Mouse (Mus musculus) C2C12 (cell line): ENCODE measurements around the gene Hist2h2aa2. TPM values are rescaled to one million over a fixed set of nuclear protein-coding genes. Genes with fewer than 3 reads are reported as not detected.
A peak's percentile ranks its signal among the peaks of the same experiment; 100 is the strongest.
"Not testable (repeated sequence)": the region's sequence is repeated elsewhere in the genome, so short reads cannot be mapped to it uniquely, and the experiment has no call there.

Source experiments
- H3K27me3 ChIP-seq: one replicate; pipeline ENCODE4 v1.6.1; 2011; ENCODE audit not compliant: control insufficient read depth, insufficient read depth, insufficient read length
- H3K36me3 ChIP-seq: one replicate; pipeline ENCODE4 v1.6.1; 2011; ENCODE audit not compliant: control insufficient read depth, insufficient read depth
- H3K4me3 ChIP-seq: one replicate; pipeline ENCODE4 v1.5.1; 2011; ENCODE audit warnings: mild to moderate bottlenecking, control low read depth; ENCODE audit not compliant: poor library complexity, insufficient read depth, severe bottlenecking
- H3K79me2 ChIP-seq: one replicate; pipeline ENCODE4 v1.6.1; 2011; ENCODE audit not compliant: control insufficient read depth, insufficient read depth
- H3K79me3 ChIP-seq: one replicate; pipeline ENCODE4 v1.6.1; 2011; ENCODE audit warnings: low read depth, control low read depth
- H3ac ChIP-seq: one replicate; pipeline ENCODE3; 2011; ENCODE audit warnings: low read depth; ENCODE audit not compliant: control insufficient read depth, insufficient read length
- CEBPB ChIP-seq: IDR thresholded peaks from one replicate; pipeline ENCODE4 v1.6.1; 2011; ENCODE audit warnings: low read depth, mild to moderate bottlenecking, control low read depth, moderate library complexity
- CTCF ChIP-seq: IDR thresholded peaks from one replicate; pipeline ENCODE4 v1.5.1; 2011; ENCODE audit not compliant: control insufficient read depth, insufficient read depth, insufficient read length
- FOSL1 ChIP-seq: IDR thresholded peaks from one replicate; pipeline ENCODE4 v1.8.0; 2011; ENCODE audit warnings: mild to moderate bottlenecking, low read length; ENCODE audit not compliant: poor library complexity, insufficient read depth, severe bottlenecking
- MAX ChIP-seq: IDR thresholded peaks from one replicate; pipeline ENCODE4 v1.6.1; 2011; ENCODE audit warnings: mild to moderate bottlenecking, control low read depth
- MYOD1 ChIP-seq: IDR thresholded peaks from one replicate; pipeline ENCODE4 v1.6.1; 2011; ENCODE audit warnings: low read depth; ENCODE audit not compliant: control insufficient read depth, insufficient read length
- MYOG ChIP-seq: IDR thresholded peaks from one replicate; pipeline ENCODE4 v1.6.1; 2011; ENCODE audit not compliant: control insufficient read depth, insufficient read length; ENCODE audit errors: extremely low read depth
- USF1 ChIP-seq: IDR thresholded peaks from one replicate; pipeline ENCODE4 v1.6.1; 2011; ENCODE audit warnings: low read depth, mild to moderate bottlenecking, control low read depth, moderate library complexity
- polyA plus RNA-seq: library from polyadenylated mRNA; unstranded; fragments of >200 nt; fragmentation: generic; extraction: Trizol; gene quantifications from one replicate; pipeline ENCODE4 v1.2.1, GENCODE M21; 2012; ENCODE audit warnings: missing spikeins

The Hist2h2aa2 gene
- polyA plus RNA-seq, 1 experiment, result 20.3 TPM

DNA sequence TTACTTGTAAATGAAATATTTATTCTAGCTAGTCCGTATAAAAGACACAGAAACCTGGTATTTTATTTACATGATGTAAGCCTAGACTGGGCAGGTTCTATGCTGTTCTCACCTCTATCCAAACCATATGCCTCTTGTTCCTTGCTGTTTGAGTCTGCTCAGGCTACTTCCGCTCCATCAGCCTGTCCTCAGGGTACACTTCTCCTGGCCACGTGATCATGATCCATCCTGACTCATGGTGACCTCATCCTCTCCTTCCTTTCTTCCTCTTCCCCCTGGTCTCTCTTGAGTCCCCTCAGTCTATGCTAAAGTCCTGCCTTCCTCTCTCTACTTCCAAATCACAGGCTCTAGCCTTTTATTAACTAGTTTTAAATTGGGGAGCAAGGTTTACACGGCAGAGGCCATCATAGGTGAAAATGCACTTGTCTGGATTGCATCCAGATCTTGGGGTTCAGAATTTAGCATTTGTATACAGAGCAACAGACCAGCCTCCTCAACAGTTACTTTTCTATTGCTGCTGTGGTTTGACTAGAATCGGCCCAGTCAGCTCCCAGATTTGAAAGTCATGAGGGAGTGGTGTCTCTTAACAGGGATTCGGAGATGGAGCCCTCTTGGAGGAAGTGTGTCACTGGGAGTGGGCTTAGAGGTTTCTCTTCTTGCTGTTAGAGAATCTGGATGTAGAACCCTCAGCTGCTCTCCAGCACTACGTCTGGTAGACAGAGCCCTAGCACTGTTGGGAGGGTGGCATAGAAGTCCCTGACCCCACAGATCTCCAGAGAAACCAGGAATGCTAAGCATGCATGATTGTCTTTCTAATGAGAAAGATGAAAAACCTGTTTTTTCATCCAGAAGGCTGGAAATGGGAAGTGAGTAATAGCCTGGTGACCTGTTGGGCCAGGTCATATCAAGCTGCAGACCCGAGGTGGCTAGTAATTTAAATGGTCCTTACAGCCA, 13.1 kb downstream of the Hist2h2aa2 start:
- Histone ChIP-seq H3K79me2 (no peaks in the 10 kb centered on the region), H3K79me3 (no peaks in the 10 kb centered on the region), H3K27me3 (no peaks in the 10 kb centered on the region), H3K36me3 (no peaks in the 10 kb centered on the region), H3ac (peak overlapping the region; percentile 12), H3K4me3 (no peak overlapping the region)
- TF ChIP-seq CTCF (no peak), MAX (peak; percentile 82), MYOD1 (no peak), USF1 (peak; percentile 100), FOSL1 (peak; percentile 79)

GRCm38 (mm10) chr3:96225421-96225820, 14.7 kb downstream of the Hist2h2aa2 start:
- Histone ChIP-seq H3K79me3 (no peaks in the 10 kb centered on the region), H3K4me3 (no peak overlapping the region), H3K27me3 (no peaks in the 10 kb centered on the region), H3K36me3 (no peaks in the 10 kb centered on the region), H3K79me2 (no peaks in the 10 kb centered on the region), H3ac (no peak overlapping the region)
- no peak for TF ChIP-seq MAX
- TF ChIP-seq CTCF, result no peak
- TF ChIP-seq MYOD1, result no peak
- TF ChIP-seq CEBPB, result no peak
- no peak for TF ChIP-seq FOSL1
- TF ChIP-seq USF1, result no peak
- TF ChIP-seq MYOG, result no peak

GRCm38 (mm10) chr3:96222774-96223173, 17.3 kb downstream of the Hist2h2aa2 start:
- Histone ChIP-seq H3K79me2 (no peaks in the 10 kb centered on the region), H3ac (no peak overlapping the region), H3K27me3 (no peaks in the 10 kb centered on the region), H3K4me3 (no peak overlapping the region), H3K79me3 (no peaks in the 10 kb centered on the region), H3K36me3 (no peaks in the 10 kb centered on the region)
- TF ChIP-seq USF1, result no peak
- TF ChIP-seq CEBPB, result no peak
- TF ChIP-seq CTCF, result no peak
- no peak for TF ChIP-seq MYOG
- TF ChIP-seq MAX, result no peak
- no peak for TF ChIP-seq FOSL1
- TF ChIP-seq MYOD1, result no peak

DNA sequence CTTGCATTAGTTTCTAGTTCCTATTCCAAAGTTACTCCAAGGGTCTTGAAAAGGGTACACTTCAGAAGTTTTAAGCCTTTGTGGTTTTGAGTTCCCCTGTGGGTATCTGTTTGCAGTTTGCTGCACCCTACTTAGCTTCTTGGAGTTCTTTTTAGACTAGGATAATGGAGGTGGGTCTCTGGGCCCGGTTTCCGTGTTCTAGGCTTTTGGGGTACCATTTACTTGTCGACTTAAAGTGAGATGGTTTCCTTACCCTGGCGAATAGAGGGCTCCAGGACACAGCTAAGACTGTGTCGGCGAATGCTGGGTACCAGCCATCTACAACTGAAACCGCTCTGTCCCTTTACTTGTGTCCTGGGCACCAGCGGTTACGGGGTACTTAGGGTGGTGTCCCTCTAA, 18.4 kb downstream of the Hist2h2aa2 start:
- Histone ChIP-seq H3K79me3 (no peaks in the 10 kb centered on the region), H3K27me3 (no peaks in the 10 kb centered on the region), H3ac (peak overlapping the region; percentile 64), H3K4me3 (peak overlapping the region; percentile 12), H3K79me2 (no peaks in the 10 kb centered on the region), H3K36me3 (no peaks in the 10 kb centered on the region)
- TF ChIP-seq MYOG, result no peak
- TF ChIP-seq MYOD1, result no peak
- TF ChIP-seq CTCF, result no peak
- no peak for TF ChIP-seq FOSL1
- no peak for TF ChIP-seq CEBPB
- no peak for TF ChIP-seq MAX
- TF ChIP-seq USF1, result no peak

DNA sequence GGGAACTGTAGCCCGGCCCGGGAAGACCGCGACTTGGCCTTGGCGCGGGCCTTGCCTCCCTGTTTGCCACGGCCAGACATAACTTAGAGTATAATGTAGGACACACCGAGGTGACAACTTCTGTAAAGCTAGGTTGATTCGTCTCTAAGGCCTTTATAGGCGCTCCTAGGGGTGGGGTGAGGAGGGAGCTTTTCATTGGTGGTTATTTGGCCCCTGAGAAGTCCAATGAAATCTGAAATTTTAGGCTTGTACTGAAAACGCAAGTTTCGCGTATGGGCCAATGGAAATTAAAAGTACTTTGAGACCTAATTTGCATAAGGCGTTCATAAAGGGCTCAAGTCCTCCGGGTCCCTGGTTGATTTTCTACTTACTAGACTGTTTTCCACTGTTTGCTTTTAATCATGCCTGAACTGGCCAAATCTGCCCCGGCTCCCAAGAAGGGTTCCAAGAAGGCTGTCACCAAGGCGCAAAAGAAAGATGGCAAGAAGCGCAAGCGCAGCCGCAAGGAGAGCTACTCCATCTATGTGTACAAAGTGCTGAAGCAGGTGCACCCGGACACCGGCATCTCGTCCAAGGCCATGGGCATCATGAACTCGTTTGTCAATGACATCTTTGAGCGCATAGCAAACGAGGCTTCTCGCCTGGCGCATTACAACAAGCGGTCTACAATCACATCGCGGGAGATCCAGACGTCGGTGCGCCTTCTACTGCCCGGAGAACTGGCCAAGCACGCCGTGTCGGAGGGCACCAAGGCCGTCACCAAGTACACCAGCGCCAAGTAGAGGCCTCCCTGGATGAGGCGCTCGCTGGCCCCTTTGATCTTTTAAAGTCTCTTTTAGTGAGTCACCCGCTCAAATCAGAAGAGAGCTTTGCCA, 19.1 kb downstream of the Hist2h2aa2 start, which contains the start of the genes Hist2h2ac and Hist2h2be:
Hist2h2ac (minus strand) TSS at position 116 of the 875 bp plus-strand sequence.
Hist2h2be (plus strand) TSS at position 355 of the 875 bp plus-strand sequence.
- TF ChIP-seq USF1 (no peak), MYOG (no peak), CTCF (no peak), MYOD1 (no peak), FOSL1 (no peak), MAX (no peak), CEBPB (no peak)
- Histone ChIP-seq H3K79me3 (no peaks in the 10 kb centered on the region), H3K36me3 (no peaks in the 10 kb centered on the region), H3ac (peak within 1 kb of the TSS; percentile 89), H3K4me3 (peak within 1 kb of the TSS; percentile 36), H3K27me3 (no peaks in the 10 kb centered on the region), H3K79me2 (no peaks in the 10 kb centered on the region)

DNA sequence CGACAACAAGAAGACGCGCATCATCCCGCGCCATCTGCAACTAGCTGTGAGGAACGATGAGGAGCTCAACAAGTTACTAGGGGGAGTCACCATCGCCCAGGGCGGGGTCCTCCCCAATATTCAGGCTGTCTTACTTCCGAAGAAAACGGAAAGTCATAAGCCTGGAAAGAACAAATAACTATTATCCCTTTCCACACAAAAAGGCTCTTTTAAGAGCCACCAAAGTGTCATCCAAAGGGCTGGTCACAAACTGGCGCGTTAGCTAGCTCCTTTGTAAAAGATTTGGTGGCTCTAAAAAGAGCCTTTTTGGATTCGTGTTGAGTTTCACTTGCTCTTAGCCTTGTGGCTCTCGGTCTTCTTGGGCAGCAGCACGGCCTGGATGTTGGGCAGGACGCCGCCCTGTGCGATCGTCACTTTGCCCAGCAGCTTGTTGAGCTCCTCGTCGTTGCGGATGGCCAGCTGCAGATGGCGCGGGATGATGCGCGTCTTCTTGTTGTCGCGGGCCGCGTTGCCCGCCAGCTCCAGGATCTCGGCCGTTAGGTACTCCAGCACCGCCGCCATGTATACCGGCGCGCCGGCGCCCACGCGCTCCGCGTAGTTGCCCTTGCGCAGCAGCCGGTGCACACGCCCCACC, 19.8 kb downstream of the Hist2h2aa2 start:
- Histone ChIP-seq H3K4me3 (peak overlapping the region; percentile 36), H3ac (peak overlapping the region; percentile 89)
- H3K27me3 ChIP-seq, H3K79me2 ChIP-seq, H3K36me3 ChIP-seq, H3K79me3 ChIP-seq: not testable (repeated sequence)
